Mouse (Mus musculus): Measurements from ENCODE around the gene 2210016L21Rik. TPM values are rescaled to one million over a fixed set of nuclear protein-coding genes. Genes with fewer than 3 reads are reported as not detected.

2210016L21Rik gene
- polyA plus RNA-seq, 1 experiment from 2014 or later: 103 TPM

DNA sequence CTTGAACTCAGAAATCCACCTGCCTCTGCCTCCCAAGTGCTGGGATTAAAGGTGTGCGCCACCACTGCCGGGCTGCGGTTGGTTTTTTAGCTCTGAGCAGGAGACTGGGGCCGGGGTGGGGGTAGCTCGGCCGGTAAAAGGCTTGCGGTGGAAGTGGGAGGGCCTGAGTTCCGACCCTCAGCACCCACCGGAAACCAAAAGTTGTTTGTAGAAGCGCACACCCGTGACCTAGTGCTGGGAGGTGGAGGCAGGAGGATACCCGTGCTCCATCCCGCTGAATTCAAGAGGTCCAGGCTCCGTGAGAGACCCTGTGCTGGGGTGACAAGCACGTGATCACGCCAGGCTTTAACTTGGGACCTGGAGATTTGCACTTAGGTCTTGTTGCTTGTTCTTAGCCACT, 54.5 kb downstream of the 2210016L21Rik start:
- H3K4me1 ChIP-seq: no peaks in the 10 kb centered on the region
- H3K4me2 ChIP-seq (replicated peaks): no peak overlapping the region
- WGBS: 86% methylated on average over 16 of the region's 16 CpGs
- H3K36me3 ChIP-seq: no peaks in the 10 kb centered on the region
- H3K4me3 ChIP-seq: no peak overlapping the region
- H3K9me3 ChIP-seq: no peaks in the 10 kb centered on the region
- no peak overlapping the region for H3K9ac ChIP-seq (replicated peaks)
- no peak for ATAC-seq (replicated peaks)
- no peak overlapping the region for H3K27ac ChIP-seq (replicated peaks)
- no peaks in the 10 kb centered on the region for H3K27me3 ChIP-seq

DNA sequence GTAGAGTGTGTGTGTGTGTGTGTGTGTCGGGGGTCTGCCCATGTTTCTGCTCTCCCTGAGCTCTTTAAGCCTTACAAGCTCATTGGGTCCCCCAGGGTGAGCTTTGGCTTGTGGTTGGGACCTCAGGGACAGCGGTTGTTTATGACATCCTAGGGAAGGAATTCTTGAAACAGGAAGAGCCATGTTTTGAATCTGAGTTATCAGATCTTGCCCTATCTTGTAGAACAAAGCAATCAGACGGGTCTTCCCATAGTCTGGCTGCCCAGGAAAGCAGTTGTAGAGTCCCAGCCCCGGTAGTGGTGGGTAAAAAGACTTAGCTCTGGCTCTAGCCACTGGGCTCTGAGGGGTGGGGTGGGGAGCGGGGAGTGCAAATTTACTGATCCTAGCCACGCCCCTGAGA, 55.4 kb downstream of the 2210016L21Rik start:
- no peak overlapping the region for H3K4me2 ChIP-seq (replicated peaks)
- no peaks in the 10 kb centered on the region for H3K4me1 ChIP-seq
- H3K27me3 ChIP-seq: no peaks in the 10 kb centered on the region
- no peaks in the 10 kb centered on the region for H3K36me3 ChIP-seq
- 85% methylated on average over 6 of the region's 6 CpGs for WGBS
- ATAC-seq (replicated peaks): no peak
- no peaks in the 10 kb centered on the region for H3K9me3 ChIP-seq
- no peak overlapping the region for H3K27ac ChIP-seq (replicated peaks)
- H3K9ac ChIP-seq (replicated peaks): no peak overlapping the region
- H3K4me3 ChIP-seq: no peak overlapping the region

Other genes starting within 250 kb of the 2210016L21Rik start
- 14.8 and 16.7 TPM in 2 replicates for gene Tchp, start 234.4 kb upstream of the 2210016L21Rik start, polyA plus RNA-seq (2015; fragmentation: Nextera tagmentation; extraction: Ambion mirVana)
- gene Ankrd13a, start 167.5 kb upstream of the 2210016L21Rik start, polyA plus RNA-seq (2015; fragmentation: Nextera tagmentation; extraction: Ambion mirVana): 31.4 and 32.8 TPM in 2 replicates
- gene Git2, start 166.6 kb upstream of the 2210016L21Rik start, polyA plus RNA-seq (2015; fragmentation: Nextera tagmentation; extraction: Ambion mirVana): 46.6 and 52.5 TPM in 2 replicates
- gene 1500011B03Rik, start 118.7 kb upstream of the 2210016L21Rik start, polyA plus RNA-seq (2015; fragmentation: Nextera tagmentation; extraction: Ambion mirVana): 215 and 218 TPM in 2 replicates
- gene 4930519G04Rik, start 88.5 kb upstream of the 2210016L21Rik start, polyA plus RNA-seq (2015; fragmentation: Nextera tagmentation; extraction: Ambion mirVana): not detected in 2 replicates
- gene Gm9936, start 83.5 kb upstream of the 2210016L21Rik start, polyA plus RNA-seq (2015; fragmentation: Nextera tagmentation; extraction: Ambion mirVana): 1.6 and 2.1 TPM in 2 replicates
- 2.4 and 2.9 TPM in 2 replicates for gene Oasl2, start 45.2 kb upstream of the 2210016L21Rik start, polyA plus RNA-seq (2015; fragmentation: Nextera tagmentation; extraction: Ambion mirVana)
- gene Oasl1, start 18.9 kb upstream of the 2210016L21Rik start, polyA plus RNA-seq (2015; fragmentation: Nextera tagmentation; extraction: Ambion mirVana): 0.17 and 0.23 TPM in 2 replicates
- not detected in 2 replicates for gene Hnf1a, start 28.9 kb downstream of the 2210016L21Rik start, polyA plus RNA-seq (2015; fragmentation: Nextera tagmentation; extraction: Ambion mirVana)
- gene Sppl3, start 69.0 kb downstream of the 2210016L21Rik start, polyA plus RNA-seq (2015; fragmentation: Nextera tagmentation; extraction: Ambion mirVana): 19.2 and 31.7 TPM in 2 replicates
- gene Gm10401, start 156.1 kb downstream of the 2210016L21Rik start, polyA plus RNA-seq (2015; fragmentation: Nextera tagmentation; extraction: Ambion mirVana): 34.6 and 35.0 TPM in 2 replicates
- 22.3 and 24.1 TPM in 2 replicates for gene Acads, start 177.2 kb downstream of the 2210016L21Rik start, polyA plus RNA-seq (2015; fragmentation: Nextera tagmentation; extraction: Ambion mirVana)
- 44.4 and 46.2 TPM in 2 replicates for gene Unc119b, start 192.8 kb downstream of the 2210016L21Rik start, polyA plus RNA-seq (2015; fragmentation: Nextera tagmentation; extraction: Ambion mirVana)
- 22.7 and 27.7 TPM in 2 replicates for gene Mlec, start 216.0 kb downstream of the 2210016L21Rik start, polyA plus RNA-seq (2015; fragmentation: Nextera tagmentation; extraction: Ambion mirVana)

Data from forebrain, embryonic 15.5 days (tissue).